Mouse (Mus musculus): ENCODE measurements around the gene Gm20855.
"Not testable (repeated sequence)": the region's sequence is repeated elsewhere in the genome, so short reads cannot be mapped to it uniquely, and the experiment has no call there.

Gm20855 gene

GRCm38 (mm10) chrY:35131733-35132132 is at the start of gene Gm20855:
TSS of gene Gm20855 (minus strand) at chrY:35131833.
- not testable (repeated sequence) for DNase-seq (ENCODE audit: low read depth, low spot score)
